Mouse (Mus musculus): ENCODE results near the gene Tpst1. TPM values are rescaled to one million over a fixed set of nuclear protein-coding genes. Genes with fewer than 3 reads are reported as not detected.

Gene Tpst1
- total and polyA plus RNA-seq, 3 experiments, result 31.7 to 32.3 TPM; not detected in 1

DNA sequence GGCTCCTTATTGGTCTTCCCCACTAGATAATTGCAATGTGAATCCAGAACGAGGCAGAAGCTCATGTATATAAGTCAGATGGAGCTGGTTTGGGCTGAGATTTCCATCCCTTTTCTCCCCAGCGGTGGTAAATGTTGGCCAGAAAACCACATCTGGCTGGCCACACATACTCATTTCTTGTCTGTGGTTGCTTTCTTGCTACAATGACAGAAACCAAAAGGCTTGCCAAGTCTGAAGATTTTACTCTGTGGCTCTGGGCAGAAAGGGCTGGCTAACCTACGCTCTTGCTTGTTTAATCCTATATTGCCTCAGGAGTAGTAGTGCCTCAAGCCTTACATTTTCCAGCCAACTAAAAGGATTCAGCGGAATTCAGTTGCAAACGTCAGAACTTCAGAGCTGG is 68.0 kb downstream of the Tpst1 start:
- Histone ChIP-seq H3K4me3 (ENCODE audit: control insufficient read depth in 1 of 2, insufficient read depth in 1 of 2, low read depth in 2 of 2, low read length in 2 of 2) (no peak overlapping the region), H3K27ac (ENCODE audit: control insufficient read depth, low read depth, low read length) (no peak overlapping the region), H3K9ac (ENCODE audit: control insufficient read depth, low read depth, low read length, poor library complexity, severe bottlenecking) (no peak overlapping the region), H3K79me2 (ENCODE audit: control insufficient read depth, insufficient read depth, low read length, poor library complexity) (peaks cover 1% of the 10 kb centered on the region; the same call in 1 of the 2 replicates), H3K4me1 (ENCODE audit: control insufficient read depth in 1 of 2, insufficient read depth in 2 of 2, low read length in 2 of 2) (peaks cover 0 to 12% of the 10 kb centered on the region in 2 experiments), H3K36me3 (ENCODE audit: control insufficient read depth in 1 of 2, insufficient read depth in 2 of 2, low read length in 2 of 2) (peaks cover 0 to 11% of the 10 kb centered on the region in 2 experiments; a peak in 2 of 4 replicates), H3K9me3 (replicated peaks; ENCODE audit: insufficient read depth, low read length) (no peaks in the 10 kb centered on the region), H3K27me3 (ENCODE audit: control insufficient read depth in 1 of 2, insufficient read depth in 2 of 2, low read length in 2 of 2) (no peaks in the 10 kb centered on the region)
- no peak for DNase-seq (ENCODE audit: low read depth, low spot score)
- no peak for TF ChIP-seq TAL1 (IDR thresholded peaks at IDR 0.05; ENCODE audit: low read length)
- no peak for TF ChIP-seq ZNF384 (IDR thresholded peaks at IDR 0.05; ENCODE audit: low read depth, low read length)
- TF ChIP-seq USF1 (IDR thresholded peaks at IDR 0.05; ENCODE audit: low read depth, low read length), result no peak
- no peak for TF ChIP-seq ZMIZ1 (IDR thresholded peaks at IDR 0.05; ENCODE audit: low read depth, low read length)
- no peak for TF ChIP-seq ELF1 (IDR thresholded peaks at IDR 0.05; ENCODE audit: low read depth, low read length)
- TF ChIP-seq TBP (IDR thresholded peaks at IDR 0.05; ENCODE audit: low read depth, low read length), result no peak
- TF ChIP-seq CTCF (IDR thresholded peaks at IDR 0.05 in 2 of 3, conservative IDR thresholded peaks at IDR 0.05 in 1 of 3; ENCODE audit: control insufficient read depth in 1 of 3, insufficient read depth in 1 of 3, low read depth in 2 of 3, low read length in 3 of 3, poor library complexity in 1 of 3, severe bottlenecking in 1 of 3), result no peak
- no peak for TF ChIP-seq MXI1 (IDR thresholded peaks at IDR 0.05; ENCODE audit: low read depth, low read length)
- TF ChIP-seq SIN3A (IDR thresholded peaks at IDR 0.05; ENCODE audit: low read length), result no peak

DNA sequence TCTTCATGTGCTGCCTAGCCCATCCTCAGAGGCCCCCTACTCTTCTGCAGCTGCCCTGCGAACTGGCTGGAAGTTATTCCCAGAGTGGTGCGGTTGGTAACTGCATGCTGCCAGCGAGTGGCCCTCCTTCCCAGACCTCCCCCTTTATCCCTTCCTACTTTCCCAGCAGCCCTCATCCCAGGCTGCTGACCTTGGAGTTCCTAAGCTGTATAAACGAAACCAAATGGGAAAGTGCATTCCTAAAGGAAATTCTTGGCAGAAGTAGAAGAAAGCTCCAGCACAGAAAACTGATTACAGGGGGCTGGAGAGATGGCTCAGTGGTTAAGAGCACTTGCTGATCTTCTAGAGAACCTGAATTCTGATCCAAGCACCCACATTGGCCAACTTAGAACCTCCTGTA is 68.9 kb downstream of the Tpst1 start:
- Histone ChIP-seq H3K4me1 (ENCODE audit: control insufficient read depth in 1 of 2, insufficient read depth in 2 of 2, low read length in 2 of 2) (peaks cover 0 to 13% of the 10 kb centered on the region in 2 experiments), H3K9me3 (replicated peaks; ENCODE audit: insufficient read depth, low read length) (no peaks in the 10 kb centered on the region), H3K79me2 (ENCODE audit: control insufficient read depth, insufficient read depth, low read length, poor library complexity) (peaks cover 1% of the 10 kb centered on the region; the same call in 1 of the 2 replicates), H3K9ac (ENCODE audit: control insufficient read depth, low read depth, low read length, poor library complexity, severe bottlenecking) (no peak overlapping the region), H3K36me3 (ENCODE audit: control insufficient read depth in 1 of 2, insufficient read depth in 2 of 2, low read length in 2 of 2) (peaks cover 0 to 11% of the 10 kb centered on the region in 2 experiments; a peak in 2 of 4 replicates), H3K27ac (ENCODE audit: control insufficient read depth, low read depth, low read length) (no peak overlapping the region), H3K27me3 (ENCODE audit: control insufficient read depth in 1 of 2, insufficient read depth in 2 of 2, low read length in 2 of 2) (no peaks in the 10 kb centered on the region), H3K4me3 (ENCODE audit: control insufficient read depth in 1 of 2, insufficient read depth in 1 of 2, low read depth in 2 of 2, low read length in 2 of 2) (no peak overlapping the region)
- TF ChIP-seq EP300 (IDR thresholded peaks at IDR 0.05; ENCODE audit: low read depth in 1 of 2, low read length in 2 of 2) (no peak), RCOR1 (IDR thresholded peaks at IDR 0.05; ENCODE audit: low read depth, low read length) (no peak), POLR2AphosphoS5 (IDR thresholded peaks at IDR 0.05; ENCODE audit: borderline replicate concordance, low read depth, low read length) (no peak), HCFC1 (IDR thresholded peaks at IDR 0.05; ENCODE audit: low read depth, low read length) (no peak), NELFE (IDR thresholded peaks at IDR 0.05; ENCODE audit: low read depth, low read length) (no peak), GATA1 (IDR thresholded peaks at IDR 0.05; ENCODE audit: low read depth, low read length) (no peak), NRF1 (IDR thresholded peaks at IDR 0.05; ENCODE audit: insufficient read depth, low read depth, low read length, poor library complexity, severe bottlenecking) (no peak), MAFK (IDR thresholded peaks at IDR 0.05; ENCODE audit: borderline replicate concordance, low read depth, low read length) (no peak), MAZ (IDR thresholded peaks at IDR 0.05; ENCODE audit: low read depth, low read length) (no peak), SMC3 (IDR thresholded peaks at IDR 0.05; ENCODE audit: low read depth, low read length) (no peak), E2F4 (IDR thresholded peaks at IDR 0.05; ENCODE audit: borderline replicate concordance, low read depth, low read length) (no peak), ELF1 (IDR thresholded peaks at IDR 0.05; ENCODE audit: low read depth, low read length) (no peak), SIN3A (IDR thresholded peaks at IDR 0.05; ENCODE audit: low read length) (no peak), USF2 (IDR thresholded peaks at IDR 0.05; ENCODE audit: borderline replicate concordance in 1 of 2, insufficient read depth in 1 of 2, low read depth in 1 of 2, low read length in 2 of 2) (no peak), MAX (IDR thresholded peaks at IDR 0.05; ENCODE audit: low read length) (no peak), POLR2A (IDR thresholded peaks at IDR 0.05; ENCODE audit: control insufficient read depth in 1 of 2, insufficient read depth in 1 of 2, low read depth in 1 of 2, low read length in 2 of 2, poor library complexity in 1 of 2) (no peak), ZMIZ1 (IDR thresholded peaks at IDR 0.05; ENCODE audit: low read depth, low read length) (no peak)
- DNase-seq (ENCODE audit: low read depth, low spot score), result no peak

Data from MEL (cell line).